Mouse (Mus musculus): ENCODE data around the gene AC170998.1. TPM values are rescaled to one million over a fixed set of nuclear protein-coding genes. Genes with fewer than 3 reads are reported as not detected.

The AC170998.1 gene
- total and polyA plus RNA-seq, 2 experiments from 2014 or later: 1.00 TPM; not detected in 1

DNA sequence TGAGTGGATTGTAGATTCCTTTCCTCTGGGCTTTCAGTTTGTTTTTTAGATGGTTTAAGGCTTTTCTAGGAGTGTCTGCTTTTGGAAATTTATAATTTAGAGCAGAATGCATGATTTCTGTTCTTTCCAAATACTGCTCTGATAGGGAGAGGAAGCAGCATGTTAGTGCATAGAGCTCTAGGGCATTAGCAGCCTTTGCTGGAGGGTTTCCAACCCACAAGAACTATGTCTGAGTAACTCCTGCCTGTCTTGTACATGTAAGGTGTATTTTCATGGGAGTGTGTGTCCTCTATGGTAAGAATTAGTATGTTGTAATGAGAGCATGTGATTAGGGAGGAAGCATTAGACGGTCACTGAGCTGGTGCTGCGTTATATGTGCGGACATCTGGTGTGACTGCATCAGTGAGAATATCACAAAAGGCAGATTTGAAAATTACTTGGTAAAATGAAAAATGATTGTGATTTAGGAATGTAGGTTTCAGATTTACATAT is 18.7 kb upstream of the AC170998.1 start:
- H3K4me2 ChIP-seq (ENCODE audit: low read depth, low read length): no peak overlapping the region
- no peaks in the 10 kb centered on the region for H3K9me3 ChIP-seq (replicated peaks; ENCODE audit: control insufficient read depth, low read length)
- H3K4me1 ChIP-seq (ENCODE audit: control insufficient read depth, insufficient read depth): peaks cover 37% of the 10 kb centered on the region
- no peak for TF ChIP-seq CTCF (IDR thresholded peaks at IDR 0.05; ENCODE audit: low read depth)
- no peak for TF ChIP-seq EP300 (IDR thresholded peaks at IDR 0.05; ENCODE audit: low read depth)
- ATAC-seq (ENCODE audit: insufficient read depth, low read depth) (no peak), DNase-seq (ENCODE audit: low spot score) (no peak)
- no peak overlapping the region for H3K9ac ChIP-seq (replicated peaks; ENCODE audit: low read depth, low read length)
- peaks cover 9% of the 10 kb centered on the region for H3K36me3 ChIP-seq (replicated peaks; ENCODE audit: control insufficient read depth, insufficient read depth, low read length)
- H3K27ac ChIP-seq (ENCODE audit: low read depth): no peak overlapping the region
- no peaks in the 10 kb centered on the region for H3K27me3 ChIP-seq (ENCODE audit: control insufficient read depth, insufficient read depth, low read length)
- no peak overlapping the region for H3K4me3 ChIP-seq (ENCODE audit: low read depth, low read length)
- 81% methylated on average over 3 of the region's 3 CpGs for WGBS

DNA sequence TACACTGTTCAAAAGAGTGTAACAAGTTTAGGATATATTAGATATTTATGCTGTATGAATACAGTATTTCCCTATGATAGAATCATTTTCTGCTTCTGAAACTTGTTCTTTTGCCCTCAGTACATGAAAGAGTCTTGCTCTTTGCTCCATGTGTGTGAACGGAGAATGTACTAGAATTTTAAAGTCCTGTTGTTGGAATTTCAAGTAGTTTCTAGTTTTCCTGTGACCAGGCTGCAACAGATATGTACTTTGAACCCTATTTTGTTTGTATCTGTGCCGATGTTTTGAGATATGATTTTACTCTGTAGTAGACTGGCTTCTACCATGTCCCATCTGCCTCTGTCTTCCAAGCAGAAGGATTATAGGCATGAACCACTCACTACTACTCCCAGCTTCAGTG is 18.1 kb upstream of the AC170998.1 start:
- no peak overlapping the region for H3K4me3 ChIP-seq (ENCODE audit: low read depth, low read length)
- no peaks in the 10 kb centered on the region for H3K27me3 ChIP-seq (ENCODE audit: control insufficient read depth, insufficient read depth, low read length)
- H3K9ac ChIP-seq (replicated peaks; ENCODE audit: low read depth, low read length): no peak overlapping the region
- 85% methylated on average over 2 of the region's 2 CpGs for WGBS
- H3K36me3 ChIP-seq (replicated peaks; ENCODE audit: control insufficient read depth, insufficient read depth, low read length): peaks cover 9% of the 10 kb centered on the region
- TF ChIP-seq CTCF (IDR thresholded peaks at IDR 0.05; ENCODE audit: low read depth) (no peak), EP300 (IDR thresholded peaks at IDR 0.05; ENCODE audit: low read depth) (no peak)
- no peak overlapping the region for H3K4me2 ChIP-seq (ENCODE audit: low read depth, low read length)
- DNase-seq (ENCODE audit: low spot score): no peak
- H3K27ac ChIP-seq (ENCODE audit: low read depth): no peak overlapping the region
- H3K9me3 ChIP-seq (replicated peaks; ENCODE audit: control insufficient read depth, low read length): no peaks in the 10 kb centered on the region
- peaks cover 37% of the 10 kb centered on the region for H3K4me1 ChIP-seq (ENCODE audit: control insufficient read depth, insufficient read depth)
- no peak for ATAC-seq (ENCODE audit: insufficient read depth, low read depth)

DNA sequence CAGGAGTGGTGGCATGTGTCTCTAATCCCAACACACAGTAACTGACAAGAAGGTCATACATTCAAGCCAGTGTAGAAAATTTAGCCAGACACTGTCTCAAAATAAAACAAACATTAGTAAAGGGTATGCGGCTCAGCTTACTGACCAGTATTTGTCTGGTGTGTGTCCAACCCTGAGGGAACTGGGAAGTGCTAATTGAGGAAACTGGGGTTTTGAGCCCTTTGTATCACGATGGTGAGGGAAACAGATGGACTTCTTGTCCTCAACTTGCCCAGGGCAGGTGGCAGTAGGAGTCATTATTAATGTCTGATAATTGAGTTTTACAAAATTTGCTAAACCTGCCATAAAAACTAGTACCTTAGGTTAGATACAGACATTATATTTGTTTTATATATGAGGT is 16.9 kb upstream of the AC170998.1 start:
- ATAC-seq (ENCODE audit: insufficient read depth, low read depth) (no peak), DNase-seq (ENCODE audit: low spot score) (no peak)
- peaks cover 35% of the 10 kb centered on the region for H3K4me1 ChIP-seq (ENCODE audit: control insufficient read depth, insufficient read depth)
- no peaks in the 10 kb centered on the region for H3K9me3 ChIP-seq (replicated peaks; ENCODE audit: control insufficient read depth, low read length)
- no peak overlapping the region for H3K9ac ChIP-seq (replicated peaks; ENCODE audit: low read depth, low read length)
- 52% methylated on average over 2 of the region's 2 CpGs for WGBS
- H3K36me3 ChIP-seq (replicated peaks; ENCODE audit: control insufficient read depth, insufficient read depth, low read length): peaks cover 12% of the 10 kb centered on the region
- no peak overlapping the region for H3K4me2 ChIP-seq (ENCODE audit: low read depth, low read length)
- no peak overlapping the region for H3K4me3 ChIP-seq (ENCODE audit: low read depth, low read length)
- no peaks in the 10 kb centered on the region for H3K27me3 ChIP-seq (ENCODE audit: control insufficient read depth, insufficient read depth, low read length)
- no peak overlapping the region for H3K27ac ChIP-seq (ENCODE audit: low read depth)
- TF ChIP-seq CTCF (IDR thresholded peaks at IDR 0.05; ENCODE audit: low read depth) (no peak), EP300 (IDR thresholded peaks at IDR 0.05; ENCODE audit: low read depth) (no peak)

DNA sequence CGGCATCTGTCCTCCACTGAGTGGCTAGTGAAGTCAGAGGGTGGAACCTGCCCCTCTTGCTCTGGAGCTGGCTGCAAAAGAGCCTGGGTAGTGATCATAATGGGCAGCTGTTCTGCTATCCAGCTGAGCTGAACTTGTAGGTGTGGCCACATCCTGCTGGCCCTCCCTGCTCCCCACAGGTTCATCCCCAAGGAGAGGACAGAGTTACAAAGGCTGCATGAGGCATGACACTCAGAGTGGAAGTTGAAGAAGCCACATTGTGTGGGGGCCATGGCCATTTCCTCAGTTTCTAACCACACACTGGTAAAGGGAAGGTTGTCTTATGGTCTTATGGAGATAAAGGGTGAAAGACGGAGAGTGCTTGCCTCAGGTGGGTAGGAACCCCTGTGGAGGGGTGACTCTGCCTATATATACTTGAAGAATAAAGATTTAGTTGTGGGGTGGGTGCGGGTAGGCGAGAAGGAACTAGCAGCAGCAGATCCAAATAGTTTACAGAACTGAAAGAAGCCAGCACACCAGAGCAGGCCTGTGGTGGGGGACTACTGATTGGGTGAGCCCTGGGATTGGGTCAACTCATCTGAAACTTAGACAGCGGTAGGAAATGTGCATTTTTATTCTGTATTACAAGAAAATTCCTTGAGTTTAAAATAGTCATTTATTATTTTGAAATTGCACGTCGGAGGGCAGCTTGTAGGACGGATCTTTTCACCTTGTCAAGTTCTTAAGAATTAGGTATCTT is 16.2 kb upstream of the AC170998.1 start:
- no peak for ATAC-seq (ENCODE audit: insufficient read depth, low read depth)
- no peaks in the 10 kb centered on the region for H3K27me3 ChIP-seq (ENCODE audit: control insufficient read depth, insufficient read depth, low read length)
- no peak for DNase-seq (ENCODE audit: low spot score)
- no peaks in the 10 kb centered on the region for H3K9me3 ChIP-seq (replicated peaks; ENCODE audit: control insufficient read depth, low read length)
- no peak overlapping the region for H3K4me3 ChIP-seq (ENCODE audit: low read depth, low read length)
- peaks cover 19% of the 10 kb centered on the region for H3K36me3 ChIP-seq (replicated peaks; ENCODE audit: control insufficient read depth, insufficient read depth, low read length)
- peaks cover 35% of the 10 kb centered on the region for H3K4me1 ChIP-seq (ENCODE audit: control insufficient read depth, insufficient read depth)
- WGBS: 83% methylated on average over 8 of the region's 8 CpGs
- H3K4me2 ChIP-seq (ENCODE audit: low read depth, low read length): no peak overlapping the region
- TF ChIP-seq CTCF (IDR thresholded peaks at IDR 0.05; ENCODE audit: low read depth): no peak
- TF ChIP-seq EP300 (IDR thresholded peaks at IDR 0.05; ENCODE audit: low read depth): no peak
- H3K27ac ChIP-seq (ENCODE audit: low read depth): no peak overlapping the region
- H3K9ac ChIP-seq (replicated peaks; ENCODE audit: low read depth, low read length): no peak overlapping the region

DNA sequence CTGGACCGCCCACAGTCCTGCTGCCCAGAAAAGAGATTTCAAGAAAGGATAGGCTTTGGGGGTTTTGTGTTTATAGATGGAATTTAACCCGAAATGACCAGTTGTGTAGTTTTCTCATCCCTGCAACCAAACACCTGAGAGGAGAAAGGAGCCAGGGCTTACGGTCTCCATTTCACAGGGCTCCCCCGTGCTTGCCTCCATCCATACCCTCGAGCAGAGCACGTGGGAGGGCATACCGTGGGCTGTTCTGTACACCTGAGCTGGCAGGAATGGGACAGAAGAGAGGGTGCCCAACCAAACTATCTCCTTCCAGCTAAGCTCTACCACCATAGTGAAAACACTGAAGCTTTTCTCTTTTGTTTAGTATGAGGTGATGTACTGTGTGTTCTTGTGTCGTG is 15.6 kb upstream of the AC170998.1 start:
- H3K27me3 ChIP-seq (ENCODE audit: control insufficient read depth, insufficient read depth, low read length): no peaks in the 10 kb centered on the region
- WGBS: 86% methylated on average over 8 of the region's 8 CpGs
- ATAC-seq (ENCODE audit: insufficient read depth, low read depth) (no peak), DNase-seq (ENCODE audit: low spot score) (no peak)
- H3K9me3 ChIP-seq (replicated peaks; ENCODE audit: control insufficient read depth, low read length): no peaks in the 10 kb centered on the region
- peaks cover 22% of the 10 kb centered on the region for H3K36me3 ChIP-seq (replicated peaks; ENCODE audit: control insufficient read depth, insufficient read depth, low read length)
- H3K9ac ChIP-seq (replicated peaks; ENCODE audit: low read depth, low read length): no peak overlapping the region
- peaks cover 35% of the 10 kb centered on the region for H3K4me1 ChIP-seq (ENCODE audit: control insufficient read depth, insufficient read depth)
- no peak overlapping the region for H3K4me2 ChIP-seq (ENCODE audit: low read depth, low read length)
- no peak overlapping the region for H3K27ac ChIP-seq (ENCODE audit: low read depth)
- no peak overlapping the region for H3K4me3 ChIP-seq (ENCODE audit: low read depth, low read length)
- TF ChIP-seq CTCF (IDR thresholded peaks at IDR 0.05; ENCODE audit: low read depth): no peak
- no peak for TF ChIP-seq EP300 (IDR thresholded peaks at IDR 0.05; ENCODE audit: low read depth)

DNA sequence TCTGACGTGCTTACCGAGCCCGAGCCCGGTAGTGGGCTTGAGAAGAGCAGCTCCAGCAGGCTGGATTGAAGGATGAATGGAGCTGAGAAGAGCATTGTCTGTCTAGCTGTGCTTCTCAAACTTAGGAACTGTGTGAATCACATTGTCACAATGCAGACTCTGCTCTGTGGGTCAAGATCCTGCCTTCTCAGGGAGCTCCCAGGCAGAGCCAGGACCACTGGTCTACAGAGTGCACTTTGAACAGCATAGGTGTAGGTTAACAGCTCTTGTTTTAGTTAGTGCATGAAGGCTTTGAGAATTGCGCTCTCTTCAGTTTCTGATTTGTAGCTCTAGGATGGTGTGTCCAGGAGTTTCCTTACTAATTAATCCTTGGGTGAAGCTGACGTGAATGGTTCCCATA is 14.6 kb upstream of the AC170998.1 start:
- Histone ChIP-seq H3K4me1 (ENCODE audit: control insufficient read depth, insufficient read depth) (peaks cover 35% of the 10 kb centered on the region), H3K9me3 (replicated peaks; ENCODE audit: control insufficient read depth, low read length) (no peaks in the 10 kb centered on the region), H3K4me3 (ENCODE audit: low read depth, low read length) (no peak overlapping the region), H3K36me3 (replicated peaks; ENCODE audit: control insufficient read depth, insufficient read depth, low read length) (peaks cover 26% of the 10 kb centered on the region), H3K4me2 (ENCODE audit: low read depth, low read length) (no peak overlapping the region), H3K27ac (ENCODE audit: low read depth) (no peak overlapping the region), H3K9ac (replicated peaks; ENCODE audit: low read depth, low read length) (no peak overlapping the region), H3K27me3 (ENCODE audit: control insufficient read depth, insufficient read depth, low read length) (no peaks in the 10 kb centered on the region)
- ATAC-seq (ENCODE audit: insufficient read depth, low read depth) (no peak), DNase-seq (ENCODE audit: low spot score) (no peak)
- WGBS: 86% methylated on average over 6 of the region's 6 CpGs
- no peak for TF ChIP-seq EP300 (IDR thresholded peaks at IDR 0.05; ENCODE audit: low read depth)
- no peak for TF ChIP-seq CTCF (IDR thresholded peaks at IDR 0.05; ENCODE audit: low read depth)
